Mouse (Mus musculus) limb, embryonic 15.5 days (tissue): ENCODE results near the gene Skiv2l. TPM values are rescaled to one million over a fixed set of nuclear protein-coding genes. Genes with fewer than 3 reads are reported as not detected.
"Not testable (repeated sequence)": the region's sequence is repeated elsewhere in the genome, so short reads cannot be mapped to it uniquely, and the experiment has no call there.

Experiments used
- ATAC-seq: fragments of 200-750 bp; cut with Nextera tagmentation; 2 replicates; pipeline ENCODE4 v1.8.0; 2017; ENCODE audit warnings: low read depth, moderate TSS enrichment; ENCODE audit not compliant: insufficient number of reproducible peaks, low FRiP score, low TSS enrichment
- H3K27ac ChIP-seq: fragments of 300-500 bp; sonication (generic); 2 replicates; pipeline ENCODE4 v1.5.1; 2015; ENCODE audit warnings: moderate library complexity, mild to moderate bottlenecking, inconsistent platforms
- H3K27me3 ChIP-seq: fragments of 300-500 bp; sonication (generic); 2 replicates; pipeline ENCODE4 v1.6.1; 2015; ENCODE audit warnings: inconsistent platforms
- H3K36me3 ChIP-seq: fragments of 300-500 bp; sonication (generic); 2 replicates; pipeline ENCODE4 v1.6.1; 2015; ENCODE audit warnings: inconsistent platforms
- H3K4me1 ChIP-seq: fragments of 300-500 bp; sonication (generic); 2 replicates; pipeline ENCODE4 v1.6.1; 2015; ENCODE audit warnings: inconsistent platforms
- H3K4me2 ChIP-seq: fragments of 300-500 bp; sonication (generic); 2 replicates; pipeline ENCODE4 v1.6.1; 2015; ENCODE audit warnings: mild to moderate bottlenecking, inconsistent platforms
- H3K4me3 ChIP-seq: fragments of 300-500 bp; sonication (generic); 2 replicates; pipeline ENCODE4 v1.5.1; 2015; ENCODE audit warnings: mild to moderate bottlenecking, inconsistent platforms
- H3K9ac ChIP-seq: fragments of 300-500 bp; sonication (generic); 2 replicates; pipeline ENCODE4 v1.6.1; 2015; ENCODE audit warnings: inconsistent platforms
- H3K9me3 ChIP-seq: fragments of 300-500 bp; sonication (generic); 2 replicates; pipeline ENCODE4 v1.6.1; 2016; ENCODE audit warnings: inconsistent platforms
- WGBS: fragments of 180-500 bp; shearing (Covaris S2); methylation state at CpG from one replicate; pipeline ENCODE4 v1.1.7; 2015; 5-methylcytosine and 5-hydroxymethylcytosine counted together
- polyA plus RNA-seq: library from polyadenylated mRNA; unstranded; fragments of >200 nt; fragmentation: Nextera tagmentation; extraction: Ambion mirVana; gene quantifications from 2 replicates; pipeline ENCODE4 v1.2.1, GENCODE M21; 2015

Gene Skiv2l
- polyA plus RNA-seq, 1 experiment from 2014 or later: 47.4 TPM

- Histone ChIP-seq H3K4me1 (peaks cover 28% of the 10 kb centered on the region), H3K4me3 (no peak overlapping the region), H3K27ac (no peak overlapping the region), H3K9ac (no peak overlapping the region), H3K4me2 (0 out of 2 replicates have a peak overlapping the region, but pooled peaks have one; percentile 12), H3K9me3 (no peaks in the 10 kb centered on the region), H3K27me3 (no peaks in the 10 kb centered on the region), H3K36me3 (peaks cover 52% of the 10 kb centered on the region)
- ATAC-seq: no peak
- 91% methylated on average over 7 of the region's 7 CpGs for WGBS
Measured at GRCm38 (mm10) chr17:34838785-34839184, 11.2 kb downstream of the Skiv2l start.

- H3K4me1 ChIP-seq: peaks cover 28% of the 10 kb centered on the region
- H3K27ac ChIP-seq: peak overlapping the region; percentile 83
- H3K9me3 ChIP-seq: no peaks in the 10 kb centered on the region
- H3K4me2 ChIP-seq: peak overlapping the region; percentile 97
- whole genome bisulfite sequencing: 33% methylated on average over 43 of the region's 43 CpGs
- peaks cover 51% of the 10 kb centered on the region for H3K36me3 ChIP-seq
- no peak for ATAC-seq
- H3K4me3 ChIP-seq: peak overlapping the region; percentile 81
- H3K27me3 ChIP-seq: no peaks in the 10 kb centered on the region
- peak overlapping the region; percentile 70 for H3K9ac ChIP-seq
Measured at GRCm38 (mm10) chr17:34837464-34838324, 12.3 kb downstream of the Skiv2l start.

GRCm38 (mm10) chr17:34836856-34837221 lies 13.2 kb downstream of the Skiv2l start, which contains the start of the genes Stk19 and Dxo:
TSS of gene Stk19 (minus strand) at chr17:34836945.
TSS of gene Dxo (plus strand) at chr17:34837019.
- 0% methylated on average over 40 of the region's 40 CpGs for WGBS

GRCm38 (mm10) chr17:34836155-34836855 lies 13.7 kb downstream of the Skiv2l start:
- 4% methylated on average over 48 of the region's 48 CpGs for WGBS
- peak overlapping the region; percentile 97 for H3K4me2 ChIP-seq
- H3K9ac ChIP-seq: peak overlapping the region; percentile 70
- H3K27ac ChIP-seq: peak overlapping the region; percentile 83
- H3K36me3 ChIP-seq: peaks cover 45% of the 10 kb centered on the region
- H3K4me3 ChIP-seq: peak overlapping the region; percentile 81
- H3K9me3 ChIP-seq: no peaks in the 10 kb centered on the region
- peak; percentile 40; the same call in 1 of the 2 replicates for ATAC-seq
- H3K27me3 ChIP-seq: no peaks in the 10 kb centered on the region
- H3K4me1 ChIP-seq: peaks cover 28% of the 10 kb centered on the region

More at GRCm38 (mm10) chr17:34836856-34837221, 13.2 kb downstream of the Skiv2l start, which contains the start of the genes Stk19 and Dxo:
- Histone ChIP-seq H3K4me3 (peak within 1 kb of the TSS; percentile 81), H3K36me3 (peaks cover 48% of the 10 kb centered on the region), H3K4me1 (peaks cover 28% of the 10 kb centered on the region), H3K4me2 (peak within 1 kb of the TSS; percentile 97), H3K9ac (peak within 1 kb of the TSS; percentile 70), H3K9me3 (no peaks in the 10 kb centered on the region), H3K27ac (peak within 1 kb of the TSS; percentile 83), H3K27me3 (no peaks in the 10 kb centered on the region)
- ATAC-seq: peak; percentile 87

GRCm38 (mm10) chr17:34830776-34831175 lies 19.2 kb downstream of the Skiv2l start:
- peaks cover 62% of the 10 kb centered on the region for H3K36me3 ChIP-seq
- not testable (repeated sequence) for H3K4me3 ChIP-seq, H3K4me1 ChIP-seq, H3K27ac ChIP-seq, H3K27me3 ChIP-seq, H3K9me3 ChIP-seq, H3K9ac ChIP-seq, ATAC-seq, H3K4me2 ChIP-seq
- 94% methylated on average over 1 of the region's 1 CpGs for WGBS

- no peaks in the 10 kb centered on the region for H3K9me3 ChIP-seq
- H3K4me3 ChIP-seq: no peak overlapping the region
- no peak overlapping the region for H3K9ac ChIP-seq
- H3K4me2 ChIP-seq: no peak overlapping the region
- 75% methylated on average over 7 of the region's 7 CpGs for WGBS
- no peaks in the 10 kb centered on the region for H3K36me3 ChIP-seq
- no peaks in the 10 kb centered on the region for H3K27me3 ChIP-seq
- no peaks in the 10 kb centered on the region for H3K4me1 ChIP-seq
- ATAC-seq: no peak
- no peak overlapping the region for H3K27ac ChIP-seq
Measured at GRCm38 (mm10) chr17:34814818-34815370, 35.1 kb downstream of the Skiv2l start.

GRCm38 (mm10) chr17:34813747-34814146 lies 36.3 kb downstream of the Skiv2l start:
- 57% methylated on average over 12 of the region's 12 CpGs for WGBS
- H3K4me2 ChIP-seq, H3K27ac ChIP-seq, H3K4me1 ChIP-seq, H3K27me3 ChIP-seq, H3K9ac ChIP-seq, H3K4me3 ChIP-seq, H3K9me3 ChIP-seq, ATAC-seq, H3K36me3 ChIP-seq: not testable (repeated sequence)

- Histone ChIP-seq H3K4me1 (no peaks in the 10 kb centered on the region), H3K4me2 (no peak overlapping the region), H3K4me3 (no peak overlapping the region), H3K9ac (no peak overlapping the region), H3K36me3 (no peaks in the 10 kb centered on the region), H3K27me3 (no peaks in the 10 kb centered on the region), H3K9me3 (no peaks in the 10 kb centered on the region), H3K27ac (no peak overlapping the region)
- 67% methylated on average over 15 of the region's 15 CpGs for WGBS
- ATAC-seq: no peak
Measured at GRCm38 (mm10) chr17:34811275-34811674, 38.7 kb downstream of the Skiv2l start.

GRCm38 (mm10) chr17:34810811-34811210 lies 39.2 kb downstream of the Skiv2l start:
- not testable (repeated sequence) for H3K9ac ChIP-seq, H3K27me3 ChIP-seq, ATAC-seq, H3K4me3 ChIP-seq, H3K27ac ChIP-seq, H3K4me2 ChIP-seq, H3K9me3 ChIP-seq, H3K36me3 ChIP-seq, H3K4me1 ChIP-seq
- WGBS: 75% methylated on average over 8 of the region's 8 CpGs

- H3K36me3 ChIP-seq, H3K4me2 ChIP-seq, H3K9ac ChIP-seq, H3K27me3 ChIP-seq, ATAC-seq, H3K27ac ChIP-seq, H3K9me3 ChIP-seq, H3K4me3 ChIP-seq, H3K4me1 ChIP-seq: not testable (repeated sequence)
- 90% methylated on average over 5 of the region's 5 CpGs for WGBS
Measured at GRCm38 (mm10) chr17:34810411-34810810, 39.6 kb downstream of the Skiv2l start.

- Histone ChIP-seq H3K27ac (no peak overlapping the region), H3K4me2 (no peak overlapping the region), H3K27me3 (no peaks in the 10 kb centered on the region), H3K4me1 (no peaks in the 10 kb centered on the region), H3K9me3 (peaks cover 6% of the 10 kb centered on the region; the same call in 1 of the 2 replicates), H3K36me3 (no peaks in the 10 kb centered on the region), H3K9ac (no peak overlapping the region), H3K4me3 (no peak overlapping the region)
- ATAC-seq: no peak
- 79% methylated on average over 6 of the region's 6 CpGs for WGBS
Measured at GRCm38 (mm10) chr17:34808599-34809205, 41.3 kb downstream of the Skiv2l start.
